Mouse (Mus musculus) E14TG2a.4 (cell line): ENCODE data around the gene Phldb1.

Source experiments
- H3K27me3 ChIP-seq: 2 replicates; pipeline ENCODE4 v1.6.1; 2014; ENCODE audit warnings: low read length, control low read depth; ENCODE audit not compliant: insufficient read depth
- H3K36me3 ChIP-seq: 2 replicates; pipeline ENCODE4 v1.6.1; 2014; ENCODE audit warnings: low read length, control low read depth; ENCODE audit not compliant: insufficient read depth
- H3K4me1 ChIP-seq: replicated peaks from 2 replicates; pipeline ENCODE4 v1.6.1; 2014; ENCODE audit warnings: low read depth, low read length, control low read depth
- H3K4me3 ChIP-seq: replicated peaks from 2 replicates; pipeline ENCODE4 v1.5.1; 2014; ENCODE audit warnings: mild to moderate bottlenecking, low read length
- H3K9me3 ChIP-seq: 2 replicates; pipeline ENCODE4 v1.6.1; 2014; ENCODE audit warnings: low read length, control low read depth
- CTCF ChIP-seq: conservative IDR thresholded peaks from 2 replicates; pipeline ENCODE4 v1.5.1; 2014; ENCODE audit warnings: low read length
- NANOG ChIP-seq: IDR thresholded peaks from 2 replicates; pipeline ENCODE4 v1.6.1; 2014; ENCODE audit warnings: borderline replicate concordance, low read length, mixed read lengths
- POU5F1 ChIP-seq: IDR thresholded peaks from 2 replicates; pipeline ENCODE4 v1.6.1; 2014; ENCODE audit warnings: low read length, borderline replicate concordance

The Phldb1 gene

DNA sequence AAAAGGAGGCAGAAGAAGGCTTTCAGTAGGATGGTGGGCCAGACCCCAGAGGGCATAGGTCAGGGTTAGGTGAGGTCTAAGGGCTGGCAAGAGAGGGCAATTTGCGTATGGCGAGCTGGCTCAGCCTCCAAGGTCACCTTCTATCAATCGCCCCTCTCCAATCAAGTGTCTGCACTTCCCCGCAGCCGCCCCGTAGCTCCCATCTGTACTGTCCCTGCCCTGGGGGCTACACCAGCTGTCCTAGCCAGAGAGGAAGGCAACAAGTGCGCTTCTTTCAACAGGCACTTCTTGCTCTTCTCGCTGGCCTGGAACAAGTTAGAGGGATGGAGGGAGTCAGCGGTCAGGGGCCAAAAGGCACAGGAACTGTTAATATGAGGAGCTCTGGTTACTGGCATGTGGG, 47.0 kb downstream of the Phldb1 start:
- TF ChIP-seq NANOG = no peak
- TF ChIP-seq CTCF = no peak
- no peak for TF ChIP-seq POU5F1
- H3K9me3 ChIP-seq = no peaks in the 10 kb centered on the region
- H3K36me3 ChIP-seq = no peaks in the 10 kb centered on the region
- no peak overlapping the region for H3K4me3 ChIP-seq
- H3K4me1 ChIP-seq = peaks cover 62% of the 10 kb centered on the region
- peaks cover 19% of the 10 kb centered on the region for H3K27me3 ChIP-seq

DNA sequence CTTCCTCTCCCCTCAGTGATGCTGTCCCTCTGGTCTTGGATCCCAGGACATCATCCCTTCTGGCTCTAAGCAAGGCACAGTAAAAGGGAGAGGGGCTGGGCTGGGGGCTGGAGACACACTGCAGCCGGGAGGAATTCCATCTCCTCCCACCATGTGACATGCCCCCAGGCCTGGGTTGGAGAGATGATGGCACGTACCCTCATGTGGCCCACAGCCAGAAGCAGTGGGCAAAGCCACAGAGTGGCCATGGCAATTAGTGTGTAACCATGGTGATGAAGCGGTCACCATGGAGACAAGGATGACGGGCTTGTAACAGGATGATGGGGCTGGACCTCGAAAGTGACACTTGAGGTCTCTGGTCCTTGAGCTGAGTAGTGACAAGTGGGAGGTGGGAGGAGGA, 48.4 kb downstream of the Phldb1 start:
- H3K4me1 ChIP-seq = peaks cover 49% of the 10 kb centered on the region
- no peaks in the 10 kb centered on the region for H3K9me3 ChIP-seq
- H3K4me3 ChIP-seq = no peak overlapping the region
- peaks cover 22% of the 10 kb centered on the region for H3K27me3 ChIP-seq
- TF ChIP-seq NANOG = no peak
- TF ChIP-seq POU5F1 = no peak
- TF ChIP-seq CTCF = no peak
- no peaks in the 10 kb centered on the region for H3K36me3 ChIP-seq

DNA sequence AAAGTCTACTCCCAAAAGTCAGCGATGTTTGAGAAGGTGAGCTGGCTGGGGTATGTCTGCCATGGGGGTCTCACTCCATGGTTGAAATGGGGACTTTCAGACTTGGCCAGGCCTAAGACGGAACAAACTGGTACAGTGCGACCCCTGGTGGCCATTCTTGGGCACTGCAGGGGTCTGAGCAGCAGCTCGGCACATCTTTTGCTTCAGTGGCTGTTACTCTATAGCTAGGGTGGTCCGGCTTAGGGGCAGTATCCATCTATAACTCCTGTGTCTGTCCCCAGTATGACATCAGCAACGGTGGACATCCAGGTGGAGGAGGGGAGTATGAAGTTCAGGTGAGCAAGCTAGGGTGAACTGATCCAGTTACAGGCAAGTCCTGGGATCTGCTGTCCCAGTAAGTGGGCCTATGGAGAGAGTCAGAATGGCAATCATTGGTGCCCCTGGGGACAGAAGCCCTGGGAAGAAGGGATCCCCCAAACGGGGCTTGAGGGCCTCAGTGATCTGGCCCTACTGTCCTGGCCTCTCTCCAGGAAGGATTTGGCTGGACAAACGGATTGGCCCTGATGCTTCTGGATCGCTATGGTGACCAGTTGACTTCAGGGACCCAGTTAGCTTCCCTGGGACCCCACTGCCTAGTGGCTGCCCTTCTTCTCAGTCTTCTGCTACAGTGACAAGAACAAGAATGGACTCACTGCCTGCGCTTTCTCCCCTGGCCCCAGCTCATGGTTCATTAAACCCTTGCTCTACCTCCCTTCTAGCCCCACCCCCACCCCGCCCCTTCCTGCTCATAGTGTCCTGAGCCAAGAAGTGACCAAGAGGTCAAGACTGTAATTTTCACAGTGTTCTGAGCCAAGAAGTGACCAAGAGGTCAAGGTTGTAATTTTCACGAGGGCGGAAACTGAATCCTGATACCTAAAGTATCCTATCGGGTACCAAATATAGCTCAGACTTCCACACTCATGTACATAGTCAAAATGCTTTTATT, 49.4 kb downstream of the Phldb1 start:
- Histone ChIP-seq H3K9me3 (no peaks in the 10 kb centered on the region), H3K4me1 (peaks cover 44% of the 10 kb centered on the region), H3K36me3 (no peaks in the 10 kb centered on the region), H3K4me3 (no peak overlapping the region), H3K27me3 (peaks cover 25% of the 10 kb centered on the region)
- TF ChIP-seq NANOG (no peak), CTCF (peak; percentile 98), POU5F1 (no peak)

DNA sequence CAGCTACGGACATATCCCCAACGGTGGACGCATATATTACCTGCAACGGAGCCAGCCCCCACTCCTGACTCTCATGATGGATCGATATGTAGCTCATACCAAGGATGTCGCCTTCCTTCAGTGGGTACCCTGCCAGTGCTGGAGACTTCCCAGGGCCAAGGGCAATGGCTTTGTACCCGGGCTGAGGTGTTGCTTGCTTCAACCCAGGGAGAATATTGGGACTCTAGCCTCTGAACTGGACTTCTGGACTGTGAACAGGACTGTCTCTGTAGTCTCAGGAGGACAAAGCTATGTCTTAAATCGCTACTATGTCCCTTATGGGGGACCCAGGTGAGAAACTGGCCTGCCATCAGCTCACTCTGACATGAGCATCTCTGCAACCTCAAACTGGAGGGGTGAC, 52.0 kb downstream of the Phldb1 start:
- peaks cover 37% of the 10 kb centered on the region for H3K4me1 ChIP-seq
- no peaks in the 10 kb centered on the region for H3K36me3 ChIP-seq
- TF ChIP-seq CTCF (no peak), POU5F1 (no peak), NANOG (no peak)
- H3K27me3 ChIP-seq = peaks cover 25% of the 10 kb centered on the region
- H3K9me3 ChIP-seq = no peaks in the 10 kb centered on the region
- no peak overlapping the region for H3K4me3 ChIP-seq

DNA sequence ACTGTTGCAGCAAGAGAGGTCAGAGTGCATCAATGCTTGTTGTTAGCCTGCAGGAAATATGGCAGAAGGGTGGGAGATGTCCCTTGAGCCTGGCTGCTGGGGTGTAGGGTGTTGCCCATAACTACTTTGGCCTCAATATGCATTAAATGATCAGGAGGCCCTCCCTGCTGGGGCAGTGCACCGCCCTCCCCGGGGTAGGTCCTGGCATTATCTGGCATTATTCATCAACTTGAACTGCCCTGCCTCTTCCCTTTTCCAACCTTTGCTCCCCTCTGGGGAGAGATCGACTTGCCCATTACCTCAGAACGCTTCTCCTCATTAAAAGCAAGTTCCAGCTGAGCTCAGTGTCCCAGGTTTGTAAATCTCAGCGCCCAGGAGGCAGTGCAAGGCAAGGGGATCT, 55.4 kb downstream of the Phldb1 start:
- H3K9me3 ChIP-seq = no peaks in the 10 kb centered on the region
- TF ChIP-seq POU5F1 (no peak), CTCF (no peak)
- peaks cover 24% of the 10 kb centered on the region for H3K27me3 ChIP-seq
- no peak overlapping the region for H3K4me3 ChIP-seq
- H3K4me1 ChIP-seq = 0 out of 2 replicates have a peak, but pooled peaks cover 4% of the 10 kb centered on the region
- no peaks in the 10 kb centered on the region for H3K36me3 ChIP-seq

DNA sequence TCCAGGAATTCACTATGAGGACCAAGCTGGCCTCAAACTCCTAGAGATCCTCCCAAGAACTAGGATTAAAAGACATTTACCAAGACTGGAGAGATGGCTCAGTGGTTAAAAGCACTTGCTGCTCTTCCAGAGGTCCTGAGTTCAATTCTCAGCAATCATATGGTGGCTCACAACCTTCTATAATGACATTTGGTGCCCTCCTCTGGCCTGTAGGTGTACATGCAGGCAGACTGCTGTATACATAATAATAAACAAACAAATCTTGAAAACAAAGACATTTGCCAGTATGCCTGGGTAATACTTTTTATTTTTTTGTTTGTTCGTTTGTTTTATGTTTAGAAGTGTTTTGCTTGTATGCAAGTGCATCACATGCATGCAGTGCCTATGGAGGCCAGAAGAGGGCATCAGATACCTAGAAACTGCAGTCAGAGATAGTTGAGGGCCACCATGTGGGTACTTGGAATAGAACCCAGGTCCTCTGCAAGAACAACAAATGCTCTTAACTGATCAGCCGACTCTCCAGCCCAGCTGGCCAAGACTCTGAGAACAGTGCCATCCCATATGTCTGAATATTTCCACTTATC, 56.6 kb downstream of the Phldb1 start:
- Histone ChIP-seq H3K9me3 (no peaks in the 10 kb centered on the region), H3K4me3 (no peak overlapping the region), H3K36me3 (no peaks in the 10 kb centered on the region), H3K4me1 (0 out of 2 replicates have a peak, but pooled peaks cover under 1% of the 10 kb centered on the region), H3K27me3 (peaks cover 24% of the 10 kb centered on the region)
- TF ChIP-seq CTCF = peak; percentile 53
- TF ChIP-seq POU5F1 = no peak

DNA sequence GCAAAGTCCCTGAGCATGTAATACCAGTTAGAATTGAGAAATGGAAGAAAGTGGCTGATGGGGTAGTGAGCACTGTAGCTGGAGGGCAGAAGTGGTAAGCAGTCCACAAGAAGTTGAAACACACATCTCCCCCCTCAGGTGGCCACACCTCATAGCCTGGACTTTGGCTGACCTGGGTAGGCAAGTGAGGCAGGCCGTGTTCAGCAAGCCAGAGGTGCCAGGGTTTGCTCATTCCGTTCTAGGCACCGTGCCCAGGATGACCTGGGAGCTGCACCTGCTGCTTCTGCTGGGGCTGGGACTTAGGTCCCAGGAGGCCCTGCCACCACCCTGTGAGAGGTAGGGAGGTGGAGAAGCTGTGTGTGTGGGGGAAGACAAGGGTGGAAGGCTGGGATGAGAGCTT, 62.0 kb downstream of the Phldb1 start, which contains the start of gene Treh:
Gene Treh, plus strand, starts transcription at position 229 of the 400 bp plus-strand sequence.
- TF ChIP-seq POU5F1 (no peak), NANOG (no peak), CTCF (no peak)
- Histone ChIP-seq H3K4me3 (no peak within 1 kb of the TSS), H3K4me1 (no peaks in the 10 kb centered on the region), H3K36me3 (no peaks in the 10 kb centered on the region), H3K27me3 (peaks cover 12% of the 10 kb centered on the region), H3K9me3 (peaks cover 17% of the 10 kb centered on the region)

DNA sequence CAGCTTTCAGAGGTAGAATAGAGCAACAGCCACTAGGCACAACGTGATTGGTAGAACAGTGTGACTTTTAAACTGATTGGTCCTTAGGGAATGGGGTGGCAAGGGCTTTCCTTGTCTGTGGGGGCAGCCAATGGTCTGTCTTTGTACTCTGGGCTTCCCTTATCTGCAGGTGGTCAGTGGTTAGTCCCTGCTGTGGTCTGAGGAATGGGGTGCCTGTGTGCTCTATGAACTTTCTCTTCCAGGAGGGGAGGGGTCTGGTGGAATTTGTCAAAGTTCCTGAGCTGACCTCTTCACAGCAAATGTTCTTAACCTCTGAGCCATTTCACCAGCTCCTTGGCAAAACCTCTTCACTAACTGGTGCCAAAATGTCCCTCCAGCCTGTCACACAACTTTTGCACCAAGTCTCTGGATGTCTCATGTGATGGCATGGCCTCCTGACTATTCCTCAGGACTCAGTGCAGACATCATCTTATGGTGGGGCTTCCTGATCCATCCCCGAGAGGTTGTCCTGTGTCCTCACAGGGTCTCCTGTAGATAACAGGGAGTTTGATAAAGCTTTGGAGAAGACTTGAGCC, 62.6 kb downstream of the Phldb1 start:
- Histone ChIP-seq H3K4me3 (no peak overlapping the region), H3K27me3 (peaks cover 12% of the 10 kb centered on the region), H3K36me3 (no peaks in the 10 kb centered on the region), H3K9me3 (peaks cover 17% of the 10 kb centered on the region), H3K4me1 (no peaks in the 10 kb centered on the region)
- TF ChIP-seq NANOG (no peak), CTCF (no peak), POU5F1 (no peak)
